Mouse (Mus musculus): ENCODE results near the gene Slc26a10.

Slc26a10 gene

GRCm38 (mm10) chr10:127208921-127209320 lies 28.5 kb upstream of the Slc26a10 start:
- TF ChIP-seq GATA4 (IDR thresholded peaks at IDR 0.05; ENCODE audit: insufficient replicate concordance, low read length) = no peak

GRCm38 (mm10) chr10:127205373-127205772 lies 24.9 kb upstream of the Slc26a10 start:
- TF ChIP-seq GATA4 (IDR thresholded peaks at IDR 0.05; ENCODE audit: insufficient replicate concordance, low read length) = no peak

GRCm38 (mm10) chr10:127204589-127204988 lies 24.1 kb upstream of the Slc26a10 start:
- no peak for TF ChIP-seq GATA4 (IDR thresholded peaks at IDR 0.05; ENCODE audit: insufficient replicate concordance, low read length)

- TF ChIP-seq GATA4 (IDR thresholded peaks at IDR 0.05; ENCODE audit: insufficient replicate concordance, low read length) = no peak
Observed at GRCm38 (mm10) chr10:127203106-127203505, 22.7 kb upstream of the Slc26a10 start.

GRCm38 (mm10) chr10:127200279-127200678 lies 19.8 kb upstream of the Slc26a10 start:
- TF ChIP-seq GATA4 (IDR thresholded peaks at IDR 0.05; ENCODE audit: insufficient replicate concordance, low read length) = no peak

GRCm38 (mm10) chr10:127199474-127199873 lies 19.0 kb upstream of the Slc26a10 start:
- TF ChIP-seq GATA4 (IDR thresholded peaks at IDR 0.05; ENCODE audit: insufficient replicate concordance, low read length) = no peak

- no peak for TF ChIP-seq GATA4 (IDR thresholded peaks at IDR 0.05; ENCODE audit: insufficient replicate concordance, low read length)
Observed at GRCm38 (mm10) chr10:127199068-127199467, 18.6 kb upstream of the Slc26a10 start.

GRCm38 (mm10) chr10:127198492-127198891 lies 18.0 kb upstream of the Slc26a10 start:
- TF ChIP-seq GATA4 (IDR thresholded peaks at IDR 0.05; ENCODE audit: insufficient replicate concordance, low read length) = no peak

- TF ChIP-seq GATA4 (IDR thresholded peaks at IDR 0.05; ENCODE audit: insufficient replicate concordance, low read length) = no peak
Observed at GRCm38 (mm10) chr10:127197505-127198110, 17.2 kb upstream of the Slc26a10 start.

GRCm38 (mm10) chr10:127197104-127197503 lies 16.7 kb upstream of the Slc26a10 start:
- no peak for TF ChIP-seq GATA4 (IDR thresholded peaks at IDR 0.05; ENCODE audit: insufficient replicate concordance, low read length)

- TF ChIP-seq GATA4 (IDR thresholded peaks at IDR 0.05; ENCODE audit: insufficient replicate concordance, low read length) = no peak
Observed at GRCm38 (mm10) chr10:127196392-127196791, 15.9 kb upstream of the Slc26a10 start.

- no peak for TF ChIP-seq GATA4 (IDR thresholded peaks at IDR 0.05; ENCODE audit: insufficient replicate concordance, low read length)
Observed at GRCm38 (mm10) chr10:127195328-127196129, 15.1 kb upstream of the Slc26a10 start, which contains the start of gene Dtx3. Dtx3 (minus strand) TSS chr10:127195728.

- no peak for TF ChIP-seq GATA4 (IDR thresholded peaks at IDR 0.05; ENCODE audit: insufficient replicate concordance, low read length)
Observed at GRCm38 (mm10) chr10:127194428-127195327, 14.2 kb upstream of the Slc26a10 start.

- TF ChIP-seq GATA4 (IDR thresholded peaks at IDR 0.05; ENCODE audit: insufficient replicate concordance, low read length) = no peak
Observed at GRCm38 (mm10) chr10:127193011-127193410, 12.6 kb upstream of the Slc26a10 start.
